Mouse (Mus musculus): ENCODE results near the gene Cnot11.
"Not testable (repeated sequence)": the region's sequence is repeated elsewhere in the genome, so short reads cannot be mapped to it uniquely, and the experiment has no call there.

Gene Cnot11

GRCm38 (mm10) chr1:39578446-39578845, 43.7 kb downstream of the Cnot11 start:
- in situ Hi-C loops (cut with MboI, MseI) = no loop called here

- in situ Hi-C loops (cut with MboI, MseI) = no loop called here
Observed at GRCm38 (mm10) chr1:39579139-39579538, 44.3 kb downstream of the Cnot11 start.

GRCm38 (mm10) chr1:39581215-39581614, 46.4 kb downstream of the Cnot11 start:
- in situ Hi-C loops (cut with MboI, MseI) = no loop called here

GRCm38 (mm10) chr1:39583173-39583572, 48.4 kb downstream of the Cnot11 start:
- in situ Hi-C loops (cut with MboI, MseI) = no loop called here

- in situ Hi-C loops (cut with MboI, MseI) = no loop called here
Observed at GRCm38 (mm10) chr1:39585416-39585815, 50.6 kb downstream of the Cnot11 start.

- in situ Hi-C loops (cut with MboI, MseI) = no loop called here
Observed at GRCm38 (mm10) chr1:39590193-39590592, 55.4 kb downstream of the Cnot11 start.

- in situ Hi-C loops (cut with MboI, MseI) = not testable (repeated sequence)
Observed at GRCm38 (mm10) chr1:39591557-39591956, 56.8 kb downstream of the Cnot11 start.

GRCm38 (mm10) chr1:39592090-39592489, 57.3 kb downstream of the Cnot11 start:
- in situ Hi-C loops (cut with MboI, MseI) = no loop called here

- in situ Hi-C loops (cut with MboI, MseI) = no loop called here
Observed at GRCm38 (mm10) chr1:39593836-39594235, 59.0 kb downstream of the Cnot11 start.
